Mouse (Mus musculus) thymus, postnatal 4 days (tissue): Measurements from ENCODE around the gene Sema3d.

Experiments
- DNase-seq: peaks from one replicate; pipeline ENCODE4 v3.0.0; 2021

Sema3d gene

DNA sequence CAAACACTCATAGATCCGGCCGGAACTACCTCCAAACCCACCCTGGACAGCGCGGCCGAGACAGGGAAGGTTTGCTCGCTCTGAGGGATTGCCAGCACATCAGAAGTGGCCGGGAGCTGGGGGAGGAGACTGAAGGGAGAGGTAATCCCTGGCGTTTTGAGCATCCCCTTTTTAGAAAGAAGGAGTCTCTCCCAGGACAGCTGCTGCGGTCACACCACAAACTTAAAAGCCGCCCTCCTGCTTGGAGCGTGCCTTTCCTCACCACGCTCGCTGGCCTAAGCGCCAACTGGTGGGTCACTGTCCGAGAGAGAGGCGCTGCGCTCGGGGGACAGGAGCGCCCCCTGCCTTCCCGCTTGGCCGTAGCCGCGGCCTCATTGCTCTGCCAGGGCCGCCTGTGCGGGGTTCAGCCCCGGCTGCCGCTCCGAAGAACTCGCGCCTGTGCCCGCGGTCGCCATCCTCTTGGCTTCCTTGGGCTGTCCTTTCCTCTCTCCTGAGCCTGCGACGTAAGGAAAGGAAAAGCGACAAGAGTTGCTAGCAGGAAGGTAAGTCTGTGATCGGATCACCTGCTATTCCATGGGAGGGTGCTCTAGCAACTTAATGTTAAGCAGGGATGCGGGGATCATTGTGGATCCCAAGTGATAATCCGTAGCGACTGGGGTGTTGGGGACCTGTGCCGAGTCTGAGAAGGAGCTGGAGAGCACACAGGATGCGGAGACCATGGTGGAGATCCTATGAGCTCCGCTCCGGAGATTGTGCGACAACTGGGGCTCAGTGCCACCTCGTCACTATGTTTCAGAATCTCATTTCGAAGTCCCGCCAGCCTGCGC, at the start of gene Sema3d:
TSS of gene Sema3d (plus strand) at position 253 of the 827 bp plus-strand sequence.
- peak; percentile 61 for DNase-seq

DNA sequence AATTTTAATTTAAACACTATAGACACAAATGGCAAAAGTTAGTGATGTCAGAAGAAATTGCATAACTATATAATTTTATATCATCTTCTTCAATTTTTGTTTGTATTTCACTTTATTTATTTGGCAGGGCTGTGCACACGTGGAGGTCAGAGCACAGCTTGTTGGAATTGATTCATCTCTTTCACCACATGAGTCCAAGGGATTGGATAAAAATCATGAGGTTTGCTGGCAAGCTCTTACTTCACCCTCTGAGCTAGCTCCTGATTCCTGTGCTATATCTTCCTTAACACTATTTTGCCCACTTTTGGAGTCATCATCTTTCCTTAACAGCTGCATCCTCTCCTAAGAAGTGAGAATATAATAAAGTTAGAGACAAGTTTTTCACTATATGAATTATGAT, 5.9 kb upstream of the Sema3d start:
- DNase-seq, result no peak

DNA sequence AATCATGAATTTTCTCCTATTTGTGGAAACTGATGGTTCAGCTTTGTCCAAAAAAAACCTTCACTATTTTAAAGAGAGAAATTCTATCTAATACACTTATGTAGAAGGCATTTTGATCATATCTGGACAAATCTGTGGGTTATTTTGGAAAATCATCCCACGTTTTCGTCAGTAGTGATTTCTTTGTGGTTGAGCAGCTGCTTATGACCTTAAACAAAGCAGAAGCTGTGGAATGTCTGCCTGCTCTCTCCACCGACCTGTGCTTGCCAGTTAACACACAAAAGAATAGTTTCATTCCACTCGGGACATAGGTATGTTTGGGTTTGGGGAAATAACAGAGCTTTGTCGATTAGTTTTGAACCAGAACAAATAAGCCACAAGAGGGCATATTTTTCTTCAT, 4.3 kb upstream of the Sema3d start:
- DNase-seq, result no peak

DNA sequence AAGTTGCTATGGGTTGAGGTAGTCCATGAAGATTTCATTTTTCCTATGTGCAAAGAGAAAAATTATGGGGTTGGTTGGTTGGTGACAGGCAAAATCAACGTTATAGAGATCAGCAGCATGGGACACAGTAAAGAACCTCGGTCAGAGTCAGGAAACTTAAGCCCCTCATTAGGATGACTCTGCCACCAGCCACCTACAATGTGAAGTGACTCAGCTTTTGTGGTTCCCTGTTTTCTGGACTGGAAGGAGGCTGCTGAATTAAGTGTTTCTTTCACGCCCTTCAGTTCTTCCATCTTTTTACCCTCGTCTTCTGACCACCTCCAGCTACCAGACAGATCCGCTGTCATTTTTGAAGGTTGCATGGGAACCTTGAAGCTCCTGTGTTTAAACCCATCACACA, 1.2 kb upstream of the Sema3d start:
- DNase-seq, result no peak

DNA sequence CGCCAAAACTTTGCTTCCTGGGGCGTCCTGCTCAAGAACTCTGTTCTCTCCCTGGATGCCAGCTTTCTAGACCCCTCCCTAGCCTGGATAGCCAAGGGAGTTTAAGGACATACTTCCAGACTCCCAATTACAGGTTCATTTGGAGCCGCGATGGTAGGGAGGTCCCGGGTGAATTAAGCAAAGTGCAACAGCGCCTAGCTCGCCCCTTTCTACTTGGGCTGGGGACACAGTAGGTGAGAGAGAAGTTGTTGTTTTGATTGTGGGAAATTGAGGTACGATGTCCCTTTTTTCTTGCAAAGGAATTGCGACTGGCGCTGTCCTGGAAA, 738 bp downstream of the Sema3d start:
- DNase-seq, result no peak

DNA sequence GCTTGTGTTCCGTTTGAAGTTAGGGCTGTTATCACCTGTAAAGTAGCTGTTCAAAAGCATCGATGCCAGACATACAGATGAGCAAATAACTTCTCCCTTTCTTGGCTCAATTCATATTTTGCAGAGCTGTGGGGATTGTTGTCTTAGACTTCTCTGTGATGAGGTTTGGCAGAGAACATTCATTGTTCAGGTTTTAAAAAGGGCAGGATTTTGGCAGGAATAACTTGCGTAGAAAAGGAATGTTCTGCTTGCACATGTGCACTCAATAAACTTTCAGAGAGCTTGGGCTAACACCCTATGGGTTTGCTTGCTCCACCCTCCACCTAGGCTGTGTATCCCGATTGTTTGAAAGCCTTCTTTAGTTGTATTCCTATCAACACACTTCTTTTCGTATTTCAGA, 9.5 kb downstream of the Sema3d start:
- no peak for DNase-seq

DNA sequence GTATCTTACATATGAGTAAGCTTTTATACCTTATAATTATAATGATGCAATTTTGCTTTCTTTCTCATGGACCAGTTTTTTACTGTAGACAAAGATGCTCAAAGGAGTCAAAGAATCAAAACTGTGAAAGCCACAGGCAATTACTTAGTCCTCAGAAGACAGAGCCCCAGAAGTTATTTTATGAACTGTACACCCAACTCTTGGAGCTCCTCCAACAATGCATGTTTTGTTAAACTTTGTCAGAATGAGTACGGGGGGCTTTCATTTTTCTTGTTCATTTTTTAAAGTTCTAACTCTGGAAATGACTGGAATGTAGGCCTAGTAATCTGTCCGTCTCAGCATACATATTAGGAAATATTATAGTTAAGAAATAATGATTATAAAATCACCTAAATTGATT, 16.1 kb downstream of the Sema3d start:
- DNase-seq, result no peak

DNA sequence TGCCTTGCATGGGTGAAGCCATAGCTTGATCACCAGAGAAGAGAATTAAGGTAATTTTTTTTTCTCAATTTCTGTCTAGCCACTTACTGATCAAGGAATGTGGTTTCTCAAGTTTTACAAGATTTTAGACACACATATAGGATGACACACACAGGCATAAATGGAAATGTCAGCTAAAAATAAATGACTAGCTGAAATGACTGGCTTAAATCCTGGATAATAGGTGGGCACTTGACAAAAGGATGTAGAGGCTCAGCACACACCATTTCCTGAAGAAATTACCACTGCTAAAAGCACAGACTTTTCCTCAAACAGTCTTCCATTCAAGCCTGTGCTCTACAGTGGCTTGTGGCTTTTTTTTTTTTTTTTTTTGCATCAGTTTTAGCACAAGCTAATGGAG, 21.0 kb downstream of the Sema3d start:
- DNase-seq, result no peak

DNA sequence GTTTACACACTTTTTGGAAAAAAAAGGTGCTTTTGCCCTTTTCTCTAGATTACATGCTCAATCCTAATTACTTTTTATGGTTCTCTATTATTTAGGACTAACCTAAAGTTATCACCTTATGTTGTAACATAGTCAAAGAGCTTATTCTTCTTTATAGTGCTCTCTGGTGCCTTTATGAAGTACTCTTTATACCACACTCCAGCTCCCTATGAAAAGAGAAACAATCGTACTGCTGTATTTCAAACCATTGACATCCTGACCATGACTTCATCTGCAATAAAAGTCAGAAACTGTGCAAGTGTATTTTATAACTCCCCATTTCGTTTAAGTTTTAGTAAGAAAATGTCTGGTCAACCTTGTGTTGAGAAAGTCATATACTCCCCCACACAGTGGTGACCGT, 29.4 kb downstream of the Sema3d start:
- DNase-seq, result no peak

DNA sequence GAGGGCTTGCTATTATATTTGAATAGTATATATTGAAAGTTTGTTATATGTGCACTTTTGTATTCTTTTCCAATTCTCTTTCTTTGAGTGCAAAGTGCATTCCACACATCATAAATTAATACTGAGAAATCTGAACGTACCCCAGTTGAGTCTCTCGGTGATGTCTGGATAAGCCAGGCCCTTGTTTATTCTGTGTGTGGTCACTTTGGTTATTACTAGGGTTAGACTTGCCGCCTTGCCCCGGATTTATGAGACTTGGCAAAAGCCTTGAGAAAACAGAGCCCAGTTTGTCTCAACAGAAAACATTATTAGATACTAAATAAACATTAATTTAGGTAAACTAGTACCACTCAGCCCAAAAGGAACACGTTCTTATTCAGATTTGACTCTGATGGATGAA, 40.1 kb downstream of the Sema3d start:
- no peak for DNase-seq

DNA sequence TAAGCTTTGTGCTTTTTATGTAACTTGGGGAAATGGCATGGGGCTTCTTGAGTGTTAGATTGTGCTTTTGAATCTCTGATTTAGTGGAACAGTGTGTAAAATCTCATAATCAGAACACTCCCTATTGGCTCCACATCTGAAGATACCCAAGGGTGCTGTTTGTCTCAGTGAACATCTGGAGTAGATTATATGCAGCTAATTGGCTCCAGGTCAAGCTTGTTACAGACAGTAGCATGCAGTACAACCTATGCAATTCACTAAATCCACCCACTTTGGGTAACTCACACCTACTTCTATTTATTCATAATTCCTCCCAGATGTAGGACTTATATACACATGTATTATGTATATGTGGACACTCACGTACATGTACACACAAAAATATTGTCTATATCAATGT, 58.6 kb downstream of the Sema3d start:
- DNase-seq, result no peak

DNA sequence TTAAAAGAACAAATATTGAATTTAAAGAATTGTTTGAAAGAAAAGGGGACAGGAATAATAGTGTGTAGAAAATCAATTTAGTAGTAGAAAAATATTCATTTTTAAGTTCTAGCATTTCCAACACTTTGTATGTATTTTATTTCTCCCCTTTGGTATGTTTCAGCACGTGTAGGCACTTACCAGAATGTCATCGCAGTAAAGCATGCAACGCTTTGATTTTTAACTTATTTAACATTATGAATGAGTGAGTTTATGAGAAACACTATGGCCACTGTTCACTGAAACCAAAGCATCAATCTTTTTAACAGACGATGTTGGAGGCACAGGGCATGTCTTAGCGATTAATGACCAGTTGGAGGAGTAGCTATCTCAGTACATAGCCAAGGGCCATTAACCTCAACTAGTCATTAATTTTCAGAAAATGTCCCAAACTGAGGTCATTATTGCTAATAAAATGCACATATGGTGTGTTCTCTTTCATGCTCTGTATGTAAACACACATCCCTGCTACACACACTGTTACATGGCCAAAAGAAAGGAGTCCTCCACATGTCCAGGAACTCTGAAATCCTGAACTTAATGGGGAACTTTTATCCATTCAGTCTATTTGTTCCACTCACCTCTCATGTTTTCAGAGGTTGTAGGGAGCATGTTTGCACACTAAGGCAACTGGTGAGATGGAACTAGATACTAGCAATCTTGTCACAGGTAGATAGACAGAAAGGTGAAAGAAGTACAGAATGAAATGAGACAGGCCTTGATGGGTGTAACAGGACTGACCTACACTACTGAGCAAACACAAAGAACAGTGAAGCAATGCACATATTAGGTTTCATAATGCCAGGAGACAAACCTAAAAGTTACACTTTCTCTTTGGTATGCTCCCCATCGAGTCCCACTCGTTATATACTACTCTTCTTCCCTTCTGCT, 59.3 kb downstream of the Sema3d start:
- DNase-seq, result no peak

DNA sequence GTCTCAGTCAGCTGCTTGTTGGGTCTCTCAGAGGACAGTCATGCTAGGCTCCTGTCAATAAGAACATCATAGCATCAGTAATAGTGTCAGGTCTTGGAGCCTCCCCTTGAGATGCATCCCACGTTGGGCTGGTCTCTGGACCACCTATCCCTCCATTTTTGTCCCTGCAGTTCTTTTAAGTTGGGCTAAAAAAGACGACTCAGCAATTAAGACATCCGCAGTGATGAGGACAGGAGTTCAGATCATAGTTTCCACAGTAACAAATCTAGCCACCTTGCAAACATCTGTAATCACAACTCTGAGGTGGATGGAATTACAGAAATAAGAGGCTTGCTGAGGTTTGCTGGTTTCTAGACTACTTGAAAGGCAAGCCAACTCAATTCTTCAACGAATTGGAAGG, 67.9 kb downstream of the Sema3d start:
- no peak for DNase-seq

DNA sequence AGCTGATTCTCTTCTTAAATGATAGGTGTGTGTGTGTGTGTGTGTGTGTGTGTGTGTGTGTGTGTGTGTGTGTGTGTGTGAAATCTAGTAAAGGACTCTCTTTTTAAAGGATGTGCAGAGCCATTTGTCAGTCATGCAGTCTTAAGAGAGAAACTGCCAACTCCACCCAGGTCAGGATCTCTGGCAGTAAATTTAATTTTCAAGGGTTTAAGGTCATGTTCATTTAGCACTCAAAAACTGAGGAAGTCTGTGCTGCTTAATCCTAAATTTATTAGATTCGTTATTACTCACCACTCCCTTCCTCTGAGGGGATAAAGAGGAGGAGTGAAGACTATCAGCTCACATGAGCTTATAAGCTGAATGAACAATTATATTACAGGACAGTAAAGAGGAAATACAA, 71.8 kb downstream of the Sema3d start:
- no peak for DNase-seq

DNA sequence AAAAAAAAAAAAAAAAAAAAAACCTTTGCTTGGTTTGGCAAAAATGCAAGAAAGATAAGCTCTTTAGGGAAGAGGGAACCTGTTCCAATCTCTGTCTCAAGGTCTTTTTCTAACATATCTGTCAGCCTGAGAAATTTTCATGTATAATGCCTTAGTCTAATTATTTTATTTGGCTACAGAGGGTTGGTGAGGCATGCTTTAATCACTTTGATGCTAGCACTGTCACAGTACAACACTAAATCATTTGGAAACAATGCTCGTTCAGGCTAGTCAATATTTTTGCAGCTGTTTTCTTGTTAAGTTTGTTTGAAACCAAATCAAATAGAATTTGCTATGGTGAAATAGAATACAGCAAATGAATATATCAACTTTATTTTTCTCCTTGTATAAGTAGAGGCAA, 74.3 kb downstream of the Sema3d start:
- no peak for DNase-seq

DNA sequence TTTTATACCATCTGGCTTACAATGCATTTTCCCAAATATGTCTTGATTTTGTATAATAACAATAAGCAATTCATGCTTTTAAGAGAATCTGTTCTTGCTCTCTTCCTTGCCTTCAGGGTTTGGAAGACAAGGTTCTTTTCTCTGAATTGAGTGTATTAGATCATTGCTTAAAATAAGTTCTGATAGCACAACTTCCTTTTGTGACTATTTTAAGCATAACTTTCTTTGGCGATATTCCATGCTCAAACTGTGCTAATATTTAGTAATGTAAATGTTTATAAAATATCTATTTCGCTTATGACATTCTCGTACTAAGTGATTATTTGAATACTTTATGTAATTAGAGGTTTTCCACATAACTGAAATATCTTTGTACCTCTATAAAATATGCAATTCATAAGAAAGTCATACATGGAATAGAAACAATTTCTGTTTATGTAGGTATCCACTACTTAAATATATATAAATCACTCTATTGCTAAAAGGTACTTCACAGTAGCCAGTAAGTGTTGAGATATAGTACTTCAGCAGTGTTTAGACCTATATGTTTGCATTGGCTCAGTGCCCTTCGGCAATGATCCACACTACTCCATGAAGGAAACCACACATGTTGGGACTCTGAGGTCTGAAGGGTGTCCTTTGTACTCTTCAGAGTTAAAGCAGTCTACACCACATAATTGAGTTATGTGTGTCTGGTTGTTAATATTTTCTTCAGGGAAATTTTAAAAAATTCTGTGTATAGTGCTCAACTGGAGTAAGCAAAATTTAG, 84.6 kb downstream of the Sema3d start:
- DNase-seq, result no peak

DNA sequence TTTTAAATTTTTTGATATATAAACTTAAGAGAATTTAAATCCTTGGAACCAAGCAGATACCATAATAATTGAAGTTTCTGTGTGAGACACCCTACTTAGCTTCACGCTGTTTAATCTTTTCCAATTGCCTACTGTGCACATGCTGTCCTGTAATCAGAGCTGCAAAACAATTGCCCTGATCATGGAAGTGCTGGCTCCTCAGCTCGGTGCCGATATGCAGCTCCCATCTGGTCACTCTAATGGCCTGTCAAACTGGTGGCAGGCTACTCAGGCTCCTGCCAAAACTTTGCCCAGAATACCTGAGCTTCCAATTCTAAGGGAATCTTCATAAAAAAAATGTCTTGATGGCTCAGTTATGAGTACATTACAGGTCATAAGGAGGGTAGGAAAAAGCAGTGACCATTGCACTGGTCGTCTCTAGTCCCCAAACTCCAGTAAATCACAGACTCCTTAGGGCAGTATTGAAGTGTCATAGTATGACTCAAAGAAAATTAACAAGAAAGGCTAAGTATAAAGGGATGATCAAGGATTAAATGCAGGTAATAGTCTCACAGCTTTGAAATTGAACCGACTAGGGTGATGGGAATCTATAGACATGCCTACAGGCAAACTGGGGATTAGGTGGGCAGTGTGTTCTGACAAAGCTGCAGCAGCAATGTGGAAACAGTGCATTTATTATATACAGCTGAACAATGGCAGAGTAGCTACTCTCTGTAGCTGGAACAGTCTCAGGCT, 91.9 kb downstream of the Sema3d start:
- no peak for DNase-seq

DNA sequence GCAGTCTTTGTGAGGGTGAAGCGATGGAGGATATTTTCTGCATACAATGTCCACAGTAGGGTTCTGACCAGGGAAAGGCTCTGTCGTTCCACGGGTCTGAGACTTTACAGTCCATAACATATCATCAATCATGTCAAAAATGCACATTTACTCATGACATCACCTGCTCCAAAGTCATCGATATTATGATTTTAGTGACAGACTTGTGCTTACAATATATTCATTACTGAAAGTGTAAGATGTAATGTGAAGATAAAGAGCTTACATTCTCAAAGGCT, 92.4 kb downstream of the Sema3d start:
- DNase-seq, result no peak

DNA sequence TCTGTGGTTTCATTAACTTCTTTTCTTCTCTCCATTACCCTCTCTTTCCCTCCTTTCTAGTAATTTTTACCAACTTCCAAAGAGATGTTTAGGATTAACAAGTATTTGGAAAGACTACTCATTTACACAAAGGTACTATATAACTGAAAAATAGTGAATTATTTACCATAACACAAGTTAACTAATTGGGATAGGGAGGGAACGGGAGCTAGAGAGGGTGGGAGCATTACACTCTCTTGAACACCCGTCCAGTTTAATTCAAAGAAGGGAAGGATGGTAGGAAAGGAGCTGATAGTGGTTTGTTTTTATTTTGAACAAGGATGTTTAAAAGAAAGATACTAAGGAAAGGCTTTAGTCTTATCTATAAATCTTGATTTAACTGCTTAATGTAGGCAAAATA, 104.7 kb downstream of the Sema3d start:
- no peak for DNase-seq

DNA sequence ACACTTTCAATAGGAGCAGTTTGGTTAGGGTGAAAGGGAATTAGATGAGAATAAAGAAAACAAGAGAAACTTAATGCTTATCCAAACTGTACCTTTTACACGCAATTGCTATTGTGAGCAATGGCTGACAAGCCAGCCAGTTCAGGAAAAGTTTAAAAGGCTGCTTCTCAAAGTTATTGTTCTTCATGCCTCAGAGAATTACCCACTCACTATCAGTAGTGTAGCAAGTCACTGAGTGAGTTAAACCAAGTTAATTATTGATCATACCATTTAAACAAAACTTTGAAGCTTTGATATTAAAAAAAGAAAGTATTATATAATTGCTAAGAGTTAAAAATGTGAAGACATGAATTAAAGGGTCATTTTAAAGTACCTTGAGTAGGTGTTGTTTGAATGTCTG, 108.5 kb downstream of the Sema3d start:
- no peak for DNase-seq

DNA sequence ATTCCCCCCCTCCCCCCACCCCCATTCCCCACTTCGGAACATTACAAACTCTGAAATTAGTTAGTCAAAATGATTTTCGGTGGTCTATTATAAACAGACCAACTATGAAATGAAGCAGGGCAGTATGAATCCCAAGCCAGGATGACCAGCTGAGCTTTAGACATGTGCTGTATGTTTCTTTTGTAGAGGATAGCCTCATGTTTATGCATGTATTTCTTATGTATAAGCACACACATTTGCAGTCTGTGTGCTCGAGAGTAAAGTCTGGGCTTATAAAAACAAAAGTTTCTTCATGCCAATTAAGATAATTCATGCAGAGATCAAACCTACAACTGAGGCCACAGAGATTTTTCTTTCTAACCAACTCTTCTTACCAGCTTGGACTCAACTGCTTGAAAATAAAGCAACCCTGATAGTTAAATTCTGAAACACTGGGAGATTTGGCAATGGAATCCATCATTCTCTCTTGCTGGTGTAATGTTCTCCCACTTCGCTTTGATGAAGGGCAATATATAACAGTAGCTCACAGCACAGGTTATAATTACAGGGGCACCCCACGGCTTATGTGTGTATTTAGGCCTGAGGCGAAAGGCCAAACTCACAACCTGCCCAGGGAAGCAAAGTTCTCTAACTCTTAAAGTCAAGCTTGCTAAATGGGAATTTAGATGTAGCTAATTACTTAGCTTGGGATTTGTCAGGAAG, 115.2 kb downstream of the Sema3d start:
- DNase-seq, result no peak

DNA sequence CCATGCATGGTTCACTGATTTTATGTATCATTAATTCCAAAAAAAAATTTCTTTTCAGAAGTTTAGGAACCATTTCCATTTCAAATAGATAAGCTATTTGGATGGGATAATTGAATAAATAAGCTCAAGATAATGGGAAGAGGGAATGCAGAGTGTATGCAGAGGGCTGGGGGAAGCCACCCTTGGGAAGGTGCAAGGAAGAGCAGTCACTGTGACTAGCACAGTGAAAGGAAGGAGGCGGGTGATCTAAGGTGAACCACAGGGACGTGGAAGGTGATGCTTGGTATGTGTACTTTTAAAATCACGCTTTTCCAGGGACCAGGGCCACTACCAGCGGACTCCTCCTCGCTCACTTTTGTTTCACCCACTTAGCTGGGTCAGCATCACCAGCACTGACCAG, 115.9 kb downstream of the Sema3d start:
- DNase-seq, result no peak
